Mouse (Mus musculus) adrenal gland, adult 8-10 months (tissue): ENCODE measurements around the gene Sgms1. TPM values are rescaled to one million over a fixed set of nuclear protein-coding genes. Genes with fewer than 3 reads are reported as not detected.
A peak's percentile ranks its signal among the peaks of the same experiment; 100 is the strongest.

Experiments used
- DNase-seq: peaks from one replicate; pipeline ENCODE4 v3.0.0; 2022
- total RNA-seq, 4 experiments: library from RNA; stranded (reverse); gene quantifications; 2 replicates each; pipeline ENCODE4 v1.2.4; 2022

The Sgms1 gene
- 100 to 1,000 TPM in 2 of 4 experiments, 10 to 100 TPM in 2; 96.1 to 103 (median 101) TPM for total RNA-seq

GRCm38 (mm10) chr19:32389001-32389871 is at the start of gene Sgms1:
Gene Sgms1 (minus strand): TSS chr19:32389714.
- DNase-seq, result peak; percentile 85

- DNase-seq, result no peak
Observed at GRCm38 (mm10) chr19:32425856-32426255, 36.3 kb upstream of the Sgms1 start.

- no peak for DNase-seq
Observed at GRCm38 (mm10) chr19:32424706-32425105, 35.2 kb upstream of the Sgms1 start.

GRCm38 (mm10) chr19:32419069-32419468 is 29.6 kb upstream of the Sgms1 start:
- DNase-seq, result no peak

- peak; percentile 30 for DNase-seq
Observed at GRCm38 (mm10) chr19:32416692-32417317, 27.3 kb upstream of the Sgms1 start.

- no peak for DNase-seq
Observed at GRCm38 (mm10) chr19:32409603-32410360, 20.3 kb upstream of the Sgms1 start.

GRCm38 (mm10) chr19:32406717-32407116 is 17.2 kb upstream of the Sgms1 start:
- DNase-seq, result no peak

GRCm38 (mm10) chr19:32404386-32404785 is 14.9 kb upstream of the Sgms1 start:
- no peak for DNase-seq

- DNase-seq, result no peak
Observed at GRCm38 (mm10) chr19:32403834-32404233, 14.3 kb upstream of the Sgms1 start.

GRCm38 (mm10) chr19:32398491-32398890 is 9.0 kb upstream of the Sgms1 start:
- DNase-seq, result peak; percentile 85

- DNase-seq, result no peak
Observed at GRCm38 (mm10) chr19:32396303-32396702, 6.8 kb upstream of the Sgms1 start.

GRCm38 (mm10) chr19:32394825-32395224 is 5.3 kb upstream of the Sgms1 start:
- no peak for DNase-seq

- no peak for DNase-seq
Observed at GRCm38 (mm10) chr19:32393758-32394450, 4.4 kb upstream of the Sgms1 start.

- no peak for DNase-seq
Observed at GRCm38 (mm10) chr19:32393092-32393745, 3.7 kb upstream of the Sgms1 start.

- DNase-seq, result no peak
Observed at GRCm38 (mm10) chr19:32391441-32391840, 1.9 kb upstream of the Sgms1 start.

GRCm38 (mm10) chr19:32390116-32390515 is 602 bp upstream of the Sgms1 start:
- DNase-seq, result no peak

GRCm38 (mm10) chr19:32388191-32388921 is 1.2 kb downstream of the Sgms1 start:
- peak; percentile 93 for DNase-seq

- DNase-seq, result peak; percentile 63
Observed at GRCm38 (mm10) chr19:32387403-32388190, 1.9 kb downstream of the Sgms1 start.

- peak; percentile 88 for DNase-seq
Observed at GRCm38 (mm10) chr19:32386556-32387402, 2.7 kb downstream of the Sgms1 start.
